Mouse (Mus musculus) erythroid progenitor cell, adult 5-6 weeks (primary cell): ENCODE results near the gene Nrbp1. TPM values are rescaled to one million over a fixed set of nuclear protein-coding genes. Genes with fewer than 3 reads are reported as not detected.
"Not testable (repeated sequence)": the region's sequence is repeated elsewhere in the genome, so short reads cannot be mapped to it uniquely, and the experiment has no call there.

Experiments
- ATAC-seq: replicated peaks from 2 replicates; pipeline ENCODE4 v1.8.0; 2016; ENCODE audit warnings: moderate number of reproducible peaks, mild to moderate bottlenecking, moderate TSS enrichment, inconsistent platforms; ENCODE audit not compliant: poor library complexity, low FRiP score, severe bottlenecking
- total RNA-seq, 2 experiments: library from RNA; stranded (forward) in 1 of 2; stranded (reverse) in 1 of 2; fragments of 150-400 nt in 1 of 2; fragments of 186-747, 209-891 nt in 1 of 2; gene quantifications; 2 replicates each; pipeline versions ENCODE4 v1.2.3 to v1.2.4; 2015 to 2017; ENCODE audit warnings: low replicate concordance in 2 of 2

Gene Nrbp1
- total RNA-seq, 2 experiments from 2014 or later, result 22.2 to 39.4 TPM

- no peak for ATAC-seq
Measured at GRCm38 (mm10) chr5:31202933-31203332, 37.7 kb upstream of the Nrbp1 start.

DNA sequence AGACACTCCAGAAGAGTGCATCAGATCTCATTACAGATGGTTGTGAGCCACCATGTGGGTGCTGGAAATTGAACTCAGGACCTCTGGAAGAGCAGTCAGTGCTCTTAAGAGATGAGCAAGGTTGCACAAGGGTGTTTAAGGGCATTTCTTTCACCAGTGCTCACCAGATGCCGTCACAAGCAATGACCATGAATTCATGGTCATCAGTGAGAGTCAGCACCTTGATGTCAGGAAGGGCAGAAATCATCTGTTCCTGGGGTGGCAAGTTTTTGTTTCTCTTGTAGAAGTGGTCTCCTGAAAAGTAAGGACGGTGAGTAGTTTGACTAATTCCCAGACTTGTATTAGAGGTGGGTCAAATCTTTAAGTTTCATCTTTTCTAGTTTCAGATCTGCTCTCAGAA is 36.8 kb upstream of the Nrbp1 start:
- ATAC-seq, result no peak

- no peak for ATAC-seq
Measured at GRCm38 (mm10) chr5:31204421-31204820, 36.2 kb upstream of the Nrbp1 start.

- ATAC-seq, result not testable (repeated sequence)
Measured at GRCm38 (mm10) chr5:31216554-31216953, 24.1 kb upstream of the Nrbp1 start.

DNA sequence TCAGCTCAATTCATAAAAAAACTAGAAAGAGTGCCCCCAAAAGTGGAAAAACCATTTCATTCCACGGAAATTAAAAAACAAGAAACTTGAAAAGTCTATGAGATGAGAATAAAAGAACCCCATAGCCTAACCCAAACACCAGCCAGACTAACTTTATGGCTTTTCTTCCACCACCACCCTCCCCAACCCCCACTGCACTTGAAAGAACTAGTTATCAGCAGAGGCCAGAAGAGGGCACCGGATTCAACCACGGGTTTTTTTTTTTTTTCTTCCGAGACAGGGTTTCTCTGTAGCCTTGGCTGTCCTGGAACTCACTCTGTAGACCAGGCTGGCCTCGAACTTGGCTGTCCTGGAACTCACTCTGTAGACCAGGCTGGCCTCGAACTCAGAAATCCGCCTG is 22.4 kb upstream of the Nrbp1 start:
- ATAC-seq, result peak; percentile 53

DNA sequence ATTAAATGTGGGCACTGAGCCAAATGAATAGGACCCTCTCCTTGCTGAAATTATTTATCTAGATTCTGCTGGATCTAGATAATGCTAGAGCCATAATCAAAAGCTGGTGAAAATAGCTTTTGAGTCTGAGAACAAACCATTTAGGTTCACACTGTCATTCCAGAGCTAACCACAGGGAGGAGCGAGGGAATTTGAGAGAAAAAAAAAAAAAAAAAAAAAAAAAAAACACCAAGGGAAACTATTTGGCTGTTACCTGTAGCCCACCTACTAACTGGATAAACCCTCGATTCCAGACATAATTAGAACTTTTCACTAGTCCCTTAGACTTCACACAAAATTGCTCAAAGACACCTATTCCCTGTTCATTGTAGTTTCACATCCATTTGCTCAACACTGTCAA is 21.6 kb upstream of the Nrbp1 start:
- peak; percentile 37; the same call in 1 of the 2 replicates for ATAC-seq

GRCm38 (mm10) chr5:31219474-31219873 is 21.2 kb upstream of the Nrbp1 start:
- no peak for ATAC-seq

GRCm38 (mm10) chr5:31219911-31220447 is 20.7 kb upstream of the Nrbp1 start:
- ATAC-seq, result peak; percentile 48

- ATAC-seq, result peak; percentile 90
Measured at GRCm38 (mm10) chr5:31220448-31221303, 20.0 kb upstream of the Nrbp1 start, which contains the start of gene Ppm1g. Ppm1g (minus strand) TSS chr5:31220687.

GRCm38 (mm10) chr5:31221304-31221945 is 19.2 kb upstream of the Nrbp1 start:
- ATAC-seq, result peak; percentile 55

GRCm38 (mm10) chr5:31222696-31223095 is 18.0 kb upstream of the Nrbp1 start:
- ATAC-seq, result no peak

DNA sequence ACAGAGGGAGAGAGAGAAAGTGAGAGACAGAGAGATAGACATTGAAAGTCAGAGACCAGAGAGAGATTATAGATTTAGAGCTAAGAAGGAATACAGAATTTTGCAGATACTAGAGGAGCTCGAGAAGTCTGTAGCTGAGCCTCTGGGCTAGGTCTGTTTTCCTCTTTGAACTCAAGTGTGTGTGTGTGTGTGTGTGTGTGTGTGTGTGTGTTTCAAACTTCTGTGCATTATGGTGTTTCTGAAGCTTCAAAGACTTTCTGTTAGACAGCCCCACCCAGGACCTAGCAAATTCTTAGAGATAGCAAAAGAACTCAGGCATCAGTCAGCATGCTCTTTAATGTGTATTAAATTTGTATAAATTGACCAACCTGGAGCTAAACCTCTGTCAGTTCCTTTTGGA is 14.0 kb upstream of the Nrbp1 start:
- ATAC-seq, result no peak

GRCm38 (mm10) chr5:31241522-31242034 is 914 bp downstream of the Nrbp1 start:
- ATAC-seq, result peak; percentile 61

DNA sequence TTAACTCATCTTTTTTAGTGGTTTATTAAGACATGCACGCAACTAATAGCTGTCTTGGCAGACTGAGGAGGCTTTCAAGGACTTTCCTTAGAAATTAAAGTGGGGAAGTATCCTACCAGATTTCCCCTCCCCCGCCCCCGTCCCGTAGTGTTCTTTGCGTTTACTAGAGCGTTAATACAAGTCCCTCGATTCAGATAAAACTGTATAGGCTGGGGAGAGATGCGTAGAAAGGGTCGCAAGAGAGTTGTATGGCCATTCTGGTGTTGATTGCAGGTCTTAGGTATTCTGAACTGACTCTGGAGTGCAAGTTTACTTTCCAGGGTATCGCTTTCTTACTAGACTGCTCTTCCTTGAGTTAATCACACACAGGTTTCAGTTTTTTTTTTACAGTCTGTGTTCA is 1.5 kb downstream of the Nrbp1 start:
- ATAC-seq, result no peak

GRCm38 (mm10) chr5:31250716-31251115 is 10.1 kb downstream of the Nrbp1 start:
- ATAC-seq, result no peak

DNA sequence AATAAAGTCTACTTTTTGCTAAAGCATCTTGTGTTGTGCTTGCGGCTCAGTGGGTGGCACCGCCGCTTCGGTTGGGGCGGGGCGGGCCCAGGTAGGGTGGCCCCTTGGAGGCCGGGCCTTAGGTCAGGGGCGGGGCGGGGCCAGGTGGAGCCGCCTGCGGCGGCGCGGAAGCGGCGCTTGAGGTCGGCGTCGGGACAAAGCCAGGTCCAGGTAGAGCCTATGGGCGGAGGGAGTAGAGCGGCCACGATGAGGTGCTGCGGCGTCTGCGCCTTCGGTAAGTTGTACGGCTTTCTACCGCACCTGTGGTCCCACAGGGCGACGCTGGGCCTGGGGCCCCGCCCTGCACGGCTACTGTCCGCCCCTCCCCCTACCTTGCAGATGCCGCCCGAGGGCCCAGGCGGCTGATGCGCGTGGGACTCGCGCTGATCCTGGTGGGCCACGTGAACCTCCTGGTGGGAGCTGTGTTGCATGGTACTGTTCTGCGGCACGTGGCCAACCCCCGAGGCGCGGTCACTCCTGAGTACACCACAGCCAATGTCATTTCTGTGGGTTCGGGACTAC is 11.0 kb downstream of the Nrbp1 start, which contains the start of gene Krtcap3:
Krtcap3 (plus strand) TSS at position 151 of the 561 bp plus-strand sequence.
- no peak for ATAC-seq

GRCm38 (mm10) chr5:31252151-31252550 is 11.5 kb downstream of the Nrbp1 start:
- no peak for ATAC-seq

DNA sequence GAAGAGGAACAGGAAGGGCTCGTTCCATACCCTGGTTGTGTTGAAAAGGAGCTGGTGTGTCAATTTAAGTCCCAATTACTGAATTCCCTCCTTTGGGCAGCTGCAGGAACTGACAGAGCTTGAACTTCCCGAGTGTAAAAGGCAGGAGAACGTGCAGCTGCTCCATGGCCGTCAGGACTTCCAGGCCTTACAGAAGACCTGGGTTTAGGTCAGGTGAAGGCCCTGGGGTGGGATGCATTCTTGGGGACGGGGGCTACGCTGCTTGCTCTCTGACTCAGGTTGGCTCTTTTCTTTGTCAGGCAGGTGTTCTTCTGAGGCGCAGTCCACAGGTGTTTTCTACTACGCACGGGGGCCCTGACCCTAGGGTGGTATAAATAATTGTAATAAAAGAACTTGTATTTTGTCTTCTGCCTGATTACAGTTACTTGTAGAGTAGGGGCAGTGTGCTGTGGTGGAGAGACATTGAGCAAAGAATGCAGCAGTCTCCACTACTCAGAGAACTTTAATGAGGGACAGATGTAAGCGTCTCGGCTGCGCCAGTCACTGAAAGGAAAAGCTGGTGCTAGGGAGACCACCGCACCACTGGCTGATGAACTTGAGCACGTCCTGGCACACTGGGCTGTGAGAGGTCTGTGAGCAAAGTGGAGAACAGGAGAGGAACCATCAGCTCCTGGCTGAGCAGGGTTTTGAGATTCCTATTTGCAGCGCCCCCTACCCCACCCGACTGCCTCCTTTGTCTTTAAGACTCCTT is 12.3 kb downstream of the Nrbp1 start:
- no peak for ATAC-seq

GRCm38 (mm10) chr5:31253806-31254205 is 13.1 kb downstream of the Nrbp1 start:
- no peak for ATAC-seq

DNA sequence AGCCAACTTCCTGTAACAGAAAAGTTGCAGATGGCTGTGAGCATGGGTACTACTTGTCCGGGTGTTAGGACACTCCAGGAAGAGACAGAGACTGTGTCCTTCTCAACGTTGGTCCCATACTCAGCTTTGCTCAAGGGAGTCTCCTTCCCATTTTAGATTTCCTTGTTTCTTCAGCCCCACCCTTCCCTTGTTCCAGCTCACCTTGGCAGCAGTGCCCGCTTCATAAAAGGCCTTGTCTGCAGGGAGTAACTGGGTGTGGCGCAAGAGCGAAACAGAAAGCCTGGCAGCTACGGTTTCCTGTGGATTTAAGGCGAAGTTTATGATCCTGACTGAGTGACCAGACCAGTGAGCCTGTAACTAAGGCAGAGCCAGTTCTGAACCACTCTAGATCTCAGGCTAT is 13.8 kb downstream of the Nrbp1 start:
- ATAC-seq, result no peak
